Mouse (Mus musculus) erythroblast, adult 5-6 weeks (primary cell): ENCODE results near the gene Fhod1. TPM values are rescaled to one million over a fixed set of nuclear protein-coding genes. Genes with fewer than 3 reads are reported as not detected.
A peak's percentile ranks its signal among the peaks of the same experiment; 100 is the strongest.

Experiments
- ATAC-seq: replicated peaks from 2 replicates; pipeline ENCODE4 v1.8.0; 2016; ENCODE audit warnings: moderate number of reproducible peaks, mild to moderate bottlenecking, moderate TSS enrichment, inconsistent platforms; ENCODE audit not compliant: poor library complexity, low FRiP score, severe bottlenecking
- total RNA-seq, 2 experiments: library from RNA; stranded (forward) in 1 of 2; stranded (reverse) in 1 of 2; fragments of 150-400 nt in 1 of 2; fragments of 200-764, 138-1000 nt in 1 of 2; gene quantifications; 2 replicates each; pipeline versions ENCODE4 v1.2.3 to v1.2.4; 2015 to 2017; ENCODE audit warnings: low replicate concordance in 2 of 2

Fhod1 gene
- 0.19 and 3.8 TPM in 2 replicates for total RNA-seq (2015; ENCODE audit: low replicate concordance)
- 0.56 and 1.0 TPM in 2 replicates for total RNA-seq (2017; ENCODE audit: low replicate concordance)

DNA sequence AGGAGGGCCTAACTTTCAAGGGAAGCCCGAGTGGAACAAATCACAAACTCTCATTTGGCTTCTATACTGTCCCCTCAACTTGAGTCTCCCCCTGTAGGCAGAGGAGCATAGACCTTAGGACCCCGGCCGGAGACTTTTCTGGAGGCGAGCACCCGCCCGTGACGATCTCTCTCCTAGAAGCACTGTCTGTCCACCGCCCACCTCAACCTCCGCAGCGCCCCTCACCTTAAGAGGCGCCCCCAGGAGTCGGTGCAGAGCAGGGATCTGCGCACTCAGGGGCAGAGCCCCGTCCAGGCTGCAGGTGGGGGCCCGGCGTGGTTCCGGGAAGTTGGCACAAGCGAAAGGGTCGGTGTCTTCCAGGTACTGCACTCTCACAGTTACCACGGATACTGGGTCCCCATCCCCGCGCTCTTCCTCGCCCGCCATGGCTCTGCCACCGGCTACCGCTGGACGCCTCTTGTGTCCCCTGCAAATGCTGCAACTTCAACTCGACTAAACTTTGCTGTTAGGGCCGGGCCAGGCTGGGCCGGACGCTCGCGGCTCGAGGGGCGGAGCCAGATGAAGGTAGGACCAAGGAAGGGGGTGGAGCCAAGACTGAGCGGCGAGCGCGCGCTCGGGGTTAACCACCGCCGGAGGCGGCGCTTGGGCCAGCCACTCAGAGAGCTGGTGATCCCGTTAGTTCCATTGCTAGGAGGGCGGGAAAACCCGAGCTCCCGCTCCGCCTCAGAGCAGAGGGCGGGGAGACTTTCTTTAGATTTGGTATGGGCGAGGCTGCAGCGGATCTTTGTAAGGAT is at the start of gene Fhod1:
Gene Fhod1, minus strand, starts transcription at position 526 of the 794 bp plus-strand sequence.
- peak; percentile 95 for ATAC-seq

DNA sequence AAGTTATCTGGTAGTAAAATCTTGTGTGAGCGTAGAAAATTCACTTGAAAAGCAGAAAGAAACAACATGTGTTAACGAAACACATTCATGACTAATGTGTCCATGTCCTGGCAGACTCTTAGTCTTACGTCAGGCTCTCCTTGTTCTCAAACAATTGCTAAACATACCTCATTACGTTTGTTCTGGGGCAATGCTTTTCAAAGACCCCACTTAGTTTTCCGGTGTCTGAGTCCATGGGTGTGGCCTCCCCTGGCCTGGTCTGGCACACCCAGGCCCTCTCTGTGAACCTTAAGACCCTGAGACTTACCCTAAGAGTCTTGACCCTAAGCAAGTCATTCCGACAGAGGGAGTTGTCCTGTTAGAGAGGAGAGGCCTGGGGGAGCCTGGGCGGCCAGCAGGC is 46.2 kb upstream of the Fhod1 start:
- no peak for ATAC-seq

DNA sequence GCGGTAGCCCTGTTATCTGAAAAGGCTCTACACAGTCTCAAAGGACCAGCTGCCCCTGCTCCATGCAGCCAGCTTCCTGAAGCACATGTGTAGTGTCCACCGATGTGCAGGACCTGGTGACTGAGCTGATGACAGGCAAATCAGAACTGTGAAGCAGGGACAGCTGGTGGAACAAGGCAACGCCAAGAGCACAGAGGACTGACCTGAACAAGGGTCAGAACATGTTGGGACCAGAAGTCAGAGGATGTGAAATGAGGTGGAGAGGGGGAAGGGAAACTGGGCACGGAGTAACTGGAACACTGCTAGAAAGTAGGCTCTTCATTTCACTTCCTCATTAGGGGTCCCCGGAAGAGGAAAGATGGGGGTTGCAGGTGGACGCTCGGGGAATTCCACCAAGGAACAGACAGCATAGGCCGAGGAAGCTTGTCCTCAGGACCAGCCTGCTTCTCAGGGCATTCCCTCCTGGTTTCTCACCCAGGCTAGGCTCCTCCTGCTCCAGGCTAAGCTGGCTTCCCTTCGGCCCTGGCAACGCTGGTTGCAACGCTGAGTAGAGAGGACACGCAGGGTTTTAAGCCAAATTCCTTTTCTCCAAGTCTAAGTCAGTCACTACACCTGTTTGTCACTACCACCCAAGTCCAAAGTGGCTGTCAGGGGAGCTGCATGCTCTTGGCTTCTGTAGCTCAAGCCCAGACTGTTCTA is 45.5 kb upstream of the Fhod1 start:
- ATAC-seq, result no peak

DNA sequence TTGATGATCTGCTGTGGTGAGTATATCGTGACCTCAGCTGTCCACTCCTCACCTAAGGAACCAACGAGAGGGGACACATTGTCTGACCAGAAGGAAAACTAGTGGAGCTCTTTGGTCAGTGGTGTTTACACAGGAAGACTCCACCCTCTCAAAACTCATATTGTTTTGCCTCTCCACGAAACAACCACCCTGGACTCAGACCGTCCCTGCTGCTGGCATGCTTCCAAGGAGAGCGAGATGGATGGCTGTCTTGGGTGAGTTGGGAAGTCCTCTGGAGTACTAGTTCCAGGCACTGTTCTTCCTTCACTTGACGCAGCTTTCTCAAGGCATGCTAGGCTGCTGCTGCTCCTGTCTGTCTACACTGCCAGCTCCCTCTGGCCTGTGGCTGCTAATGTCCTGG is 41.3 kb upstream of the Fhod1 start:
- no peak for ATAC-seq

DNA sequence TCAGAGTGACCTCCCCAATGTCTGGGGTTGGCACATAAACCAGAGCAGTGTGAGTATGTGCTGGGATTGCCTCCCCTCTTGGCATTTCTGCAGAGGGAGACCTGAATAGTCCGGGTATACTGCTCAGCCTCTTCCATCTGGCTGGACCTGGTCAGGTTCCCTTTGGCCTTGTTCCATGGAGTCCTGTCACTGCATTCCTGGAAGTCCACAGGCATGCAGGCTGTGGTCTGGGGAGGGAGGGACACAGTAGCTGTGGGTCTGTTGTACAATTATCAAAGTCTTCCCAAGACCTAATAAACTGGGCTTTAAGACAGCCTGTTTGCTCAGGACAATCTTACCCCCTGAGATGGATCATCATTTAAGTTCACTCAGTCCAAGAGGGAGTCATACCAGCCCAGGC is 39.4 kb upstream of the Fhod1 start:
- no peak; the same call in 1 of the 2 replicates for ATAC-seq

DNA sequence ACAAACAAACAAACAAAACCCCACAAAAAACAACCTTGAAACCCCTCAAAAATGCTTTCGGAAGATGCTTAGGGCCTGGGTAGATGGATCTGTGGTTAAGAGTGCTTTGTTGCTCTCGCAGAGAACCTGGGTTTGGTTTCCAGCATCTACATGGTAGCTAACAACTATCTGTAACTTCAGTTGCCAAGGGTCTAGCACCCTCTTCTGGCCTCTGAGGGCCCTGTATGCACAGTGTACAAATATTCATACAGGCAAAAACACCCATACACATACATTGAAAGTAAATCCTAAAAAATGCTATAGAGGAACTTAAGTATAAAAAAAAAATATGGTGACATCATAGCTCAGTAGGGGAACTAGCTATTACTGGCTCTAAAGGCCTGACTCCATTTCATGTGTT is 36.3 kb upstream of the Fhod1 start:
- ATAC-seq, result no peak

DNA sequence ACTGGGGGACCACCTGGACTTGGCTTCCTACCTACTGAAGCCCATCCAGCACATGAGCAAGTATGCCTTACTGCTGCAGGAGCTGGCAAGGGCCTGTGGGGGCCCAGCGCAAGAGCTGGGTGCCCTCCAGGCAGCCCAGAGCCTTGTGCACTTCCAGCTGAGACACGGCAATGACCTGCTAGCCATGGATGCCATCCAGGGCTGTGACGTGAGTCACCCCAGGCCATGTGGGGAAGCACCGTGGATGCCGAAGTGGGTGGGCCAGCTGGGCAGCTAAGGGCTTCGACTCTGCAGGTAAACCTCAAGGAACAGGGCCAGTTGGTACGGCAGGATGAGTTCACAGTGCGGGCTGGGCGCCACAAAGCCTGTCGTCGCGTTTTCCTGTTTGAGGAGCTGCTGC is 32.6 kb upstream of the Fhod1 start:
- no peak for ATAC-seq

DNA sequence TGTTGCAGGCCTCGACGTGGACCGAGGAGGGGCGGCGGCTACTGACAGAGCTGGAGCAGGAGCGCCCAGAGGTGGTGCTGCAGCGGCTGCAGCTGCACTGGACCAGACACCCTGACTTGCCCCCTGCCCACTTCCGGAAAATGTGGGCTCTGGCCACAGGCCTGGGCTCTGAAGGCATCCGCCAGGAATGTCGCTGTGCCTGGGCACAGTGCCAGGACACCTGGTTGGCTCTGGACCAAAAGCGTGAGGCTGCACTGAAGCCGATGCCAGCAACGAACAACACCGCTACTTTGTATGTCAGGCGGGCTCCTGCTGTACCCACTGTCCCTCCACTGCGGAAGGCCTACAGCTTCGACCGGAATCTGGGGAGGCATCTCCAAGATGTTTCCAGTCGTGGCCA is 30.9 kb upstream of the Fhod1 start:
- no peak for ATAC-seq

DNA sequence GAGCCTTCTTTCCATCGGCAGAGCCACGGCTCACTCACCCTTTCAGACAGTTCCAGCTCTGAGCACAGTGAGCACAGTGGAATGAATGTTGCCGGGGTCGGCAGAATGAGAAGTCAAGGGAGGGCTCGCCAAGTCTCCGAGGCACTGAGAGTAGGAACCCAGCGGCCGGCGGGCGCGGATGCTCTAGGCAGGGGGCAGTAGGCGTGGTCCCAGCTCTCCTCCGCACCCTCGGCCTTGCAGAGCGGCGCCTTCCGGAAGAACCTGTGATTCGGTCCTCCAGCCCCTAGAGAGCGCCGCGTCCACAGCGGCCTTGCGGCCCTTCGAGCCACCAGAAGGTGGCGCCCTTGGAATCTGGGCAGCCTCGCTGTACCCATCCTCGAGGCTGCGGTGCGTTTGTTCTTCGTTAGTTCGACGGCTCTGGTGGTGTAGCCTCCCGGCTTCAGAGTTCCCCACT is 26.8 kb upstream of the Fhod1 start:
- ATAC-seq, result peak; percentile 56

DNA sequence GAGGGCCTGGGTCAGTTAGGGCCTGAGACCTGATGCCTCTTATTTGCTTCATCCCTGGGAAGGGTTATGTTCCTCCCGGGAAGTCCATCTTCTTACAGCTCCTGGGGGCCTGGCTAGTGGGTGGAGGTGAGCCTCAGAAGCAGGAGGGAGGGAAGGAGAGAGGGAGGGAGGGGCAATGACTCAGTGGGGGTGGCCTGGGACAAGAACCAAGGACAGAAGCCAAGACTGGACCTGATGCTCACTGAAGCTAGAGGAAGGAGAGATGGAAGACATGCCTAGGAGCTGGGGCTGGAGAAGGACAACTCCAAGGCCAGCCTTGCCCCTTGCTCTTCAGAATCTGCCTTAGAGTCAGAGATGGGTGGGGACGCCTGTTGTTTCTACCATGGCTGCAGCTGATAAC is 25.3 kb upstream of the Fhod1 start, which contains the start of gene Plekhg4:
Gene Plekhg4, plus strand, starts transcription at position 243 of the 400 bp plus-strand sequence.
- ATAC-seq, result no peak

DNA sequence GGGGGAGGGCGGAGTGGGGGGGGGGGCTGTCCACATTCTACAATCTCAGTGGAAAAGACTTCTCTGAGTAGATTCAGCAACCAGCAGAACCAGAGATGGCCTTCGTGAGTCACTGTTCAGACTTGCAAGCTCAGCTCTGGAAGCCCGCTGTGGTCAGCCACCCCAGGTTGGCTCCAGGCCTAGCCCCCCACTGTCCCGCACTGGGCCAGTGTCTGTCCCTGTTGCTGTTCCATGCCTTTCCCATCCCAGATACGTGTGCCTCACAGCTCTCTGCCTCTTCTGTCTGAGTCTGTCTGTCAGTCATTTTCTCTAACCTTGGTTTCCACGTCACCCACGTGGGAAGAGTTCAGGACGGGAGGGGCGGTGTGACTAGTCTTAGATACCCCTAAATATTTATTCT is 24.7 kb upstream of the Fhod1 start:
- no peak for ATAC-seq

DNA sequence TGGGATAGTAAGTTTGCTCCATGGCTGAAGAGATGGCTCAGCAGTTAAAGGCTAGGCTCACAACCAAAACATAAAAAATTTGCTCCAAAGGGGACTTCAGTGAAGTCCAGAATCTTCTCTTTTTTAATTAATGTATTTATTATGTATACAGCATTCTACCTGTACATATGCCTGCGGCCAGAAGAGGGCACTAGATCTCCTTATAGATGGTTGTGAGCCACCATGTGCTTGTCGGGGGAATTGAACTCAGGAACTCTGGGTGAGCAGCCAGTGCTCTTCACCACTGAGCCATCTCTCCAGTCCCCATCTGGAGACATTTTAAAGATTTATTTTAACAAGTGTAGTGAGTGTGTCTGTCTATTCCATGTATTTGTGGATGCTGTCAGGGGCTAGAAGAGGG is 19.4 kb upstream of the Fhod1 start:
- no peak for ATAC-seq

DNA sequence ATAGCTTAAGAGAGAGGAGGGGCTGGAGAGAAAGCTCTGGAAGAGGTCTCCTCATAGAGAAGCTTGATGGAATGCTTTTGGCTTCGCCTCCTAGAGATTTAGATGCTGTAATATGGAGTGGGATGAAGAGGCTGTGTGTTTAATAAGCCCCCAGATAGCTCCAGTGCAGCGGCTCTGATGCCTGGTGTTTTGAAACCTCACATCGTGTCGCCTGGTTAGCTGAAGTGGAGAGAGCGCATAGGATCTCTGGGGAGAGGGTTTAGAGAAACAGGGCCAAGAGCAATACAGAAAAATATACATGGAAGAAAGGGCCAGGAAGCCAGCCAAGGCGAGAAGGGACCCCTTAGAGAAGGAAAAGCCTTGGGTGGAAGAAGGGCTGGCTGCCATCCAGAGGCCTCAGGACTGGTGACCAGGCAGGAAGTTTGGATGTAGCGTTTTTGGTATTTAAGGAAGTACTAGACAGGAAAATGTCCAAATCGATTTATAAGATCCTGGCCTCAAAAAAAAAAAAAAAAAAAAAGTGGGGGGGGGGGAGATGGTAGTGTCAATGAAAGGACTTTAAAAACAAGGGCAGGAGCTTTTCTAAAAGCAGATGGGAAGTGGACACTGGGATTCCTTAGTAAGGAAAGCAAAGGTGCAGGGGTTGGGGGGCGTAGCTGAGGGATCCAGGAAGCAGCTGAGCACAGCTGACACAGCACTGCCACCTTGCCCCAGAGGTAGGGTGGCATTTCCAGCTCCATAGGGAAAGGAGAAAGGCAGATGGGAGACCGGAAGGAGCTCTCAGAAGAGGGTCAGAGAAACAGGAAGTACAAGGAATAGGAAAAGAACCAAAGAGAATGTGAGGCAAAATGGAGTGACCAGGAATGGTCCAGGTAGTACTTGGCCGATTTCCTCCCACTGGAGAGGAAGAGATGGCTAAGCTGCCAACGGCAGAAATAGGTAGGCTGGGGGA is 14.3 kb upstream of the Fhod1 start:
- no peak for ATAC-seq

DNA sequence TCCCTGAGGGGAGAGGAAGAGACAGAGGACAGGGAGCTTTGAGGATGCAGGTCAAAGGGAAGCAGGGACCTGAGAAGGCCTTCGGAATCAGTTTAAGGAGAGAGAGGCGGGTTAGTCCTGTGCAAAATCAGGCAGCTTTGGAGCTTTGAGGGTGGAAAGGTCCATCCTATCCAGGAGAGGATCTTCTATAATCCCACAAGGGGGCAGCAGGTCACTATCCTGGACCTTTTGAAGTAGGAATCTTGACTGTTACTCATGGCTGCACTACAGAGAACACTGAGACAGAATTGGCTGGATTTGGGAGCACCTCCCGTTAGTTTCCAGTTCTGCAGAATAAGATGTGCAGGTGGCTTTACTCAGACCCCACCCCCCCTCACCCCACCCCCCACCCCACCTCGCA is 11.9 kb upstream of the Fhod1 start:
- no peak for ATAC-seq

DNA sequence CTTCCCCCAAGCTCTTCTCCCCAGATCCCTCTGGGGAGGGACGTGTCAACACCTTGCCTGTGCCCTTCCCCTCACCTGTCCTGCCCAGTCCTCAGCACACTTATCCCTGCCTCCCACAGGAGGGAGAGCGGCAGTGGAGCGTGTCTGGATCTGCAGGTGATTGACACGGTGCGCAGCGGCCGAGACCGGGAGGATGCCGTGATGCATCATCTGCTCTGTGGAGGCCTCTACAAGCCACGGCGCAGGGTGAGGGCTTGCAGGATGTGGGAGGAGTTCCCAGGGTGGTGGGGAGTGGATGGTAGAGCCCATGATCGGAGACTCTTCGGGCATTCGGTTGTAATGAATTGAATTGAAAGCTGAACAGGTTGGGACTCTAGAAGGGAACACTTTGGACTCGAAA is 11.5 kb upstream of the Fhod1 start:
- ATAC-seq, result no peak

DNA sequence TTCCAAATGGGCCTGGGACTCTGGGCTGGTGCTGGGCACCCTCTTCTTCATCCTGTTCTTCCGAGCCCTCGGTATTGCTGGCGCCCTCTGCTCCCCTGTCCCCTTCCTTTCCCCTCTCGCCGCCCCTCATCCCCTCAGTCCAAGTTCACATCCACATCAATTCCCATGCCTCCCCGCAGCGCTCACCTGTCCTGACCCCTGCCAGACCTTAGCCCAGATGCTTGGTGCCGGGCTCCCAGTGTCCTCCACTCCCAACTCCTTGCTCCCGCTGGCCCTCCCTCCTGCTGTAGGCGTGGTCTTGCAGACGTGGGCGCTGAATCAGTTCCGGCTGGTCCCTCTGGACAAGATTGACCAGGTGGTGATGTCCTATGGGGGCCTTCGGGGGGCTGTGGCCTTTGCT is 8.9 kb upstream of the Fhod1 start:
- ATAC-seq, result no peak

DNA sequence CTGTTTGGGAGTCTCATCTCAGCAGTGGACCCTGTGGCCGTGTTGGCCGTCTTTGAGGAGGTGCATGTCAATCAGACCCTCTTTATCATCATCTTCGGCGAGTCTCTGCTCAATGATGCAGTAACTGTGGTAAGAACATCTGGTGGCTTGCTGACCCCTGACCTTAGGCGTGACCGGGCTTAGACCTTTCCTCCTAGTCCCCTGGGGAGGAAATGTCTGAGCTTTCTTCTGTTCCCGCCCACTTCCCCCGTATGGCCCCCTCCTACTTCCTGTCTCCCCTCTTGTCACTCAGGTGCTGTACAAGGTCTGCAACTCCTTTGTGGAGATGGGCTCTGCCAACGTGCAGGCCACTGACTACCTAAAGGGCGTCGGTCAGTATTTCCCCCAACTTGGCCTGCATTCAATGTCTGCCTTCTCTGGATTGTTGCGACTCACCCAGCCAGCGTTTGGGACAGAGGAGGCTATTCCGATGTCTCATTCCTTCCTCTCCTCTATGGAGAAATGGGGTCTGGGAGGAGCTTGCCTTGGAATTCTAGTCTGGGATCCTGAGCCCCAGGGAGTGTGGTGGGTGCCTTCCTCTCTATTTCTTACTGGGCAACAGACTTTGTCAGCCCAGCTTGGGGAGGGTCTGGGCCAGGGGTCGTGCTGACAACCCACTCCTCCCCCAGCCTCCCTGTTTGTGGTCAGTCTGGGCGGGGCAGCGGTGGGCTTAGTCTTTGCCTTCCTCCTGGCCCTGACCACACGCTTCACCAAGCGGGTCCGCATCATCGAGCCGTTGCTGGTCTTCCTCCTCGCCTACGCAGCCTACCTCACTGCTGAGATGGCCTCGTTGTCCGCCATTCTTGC is 7.6 kb upstream of the Fhod1 start:
- no peak for ATAC-seq

DNA sequence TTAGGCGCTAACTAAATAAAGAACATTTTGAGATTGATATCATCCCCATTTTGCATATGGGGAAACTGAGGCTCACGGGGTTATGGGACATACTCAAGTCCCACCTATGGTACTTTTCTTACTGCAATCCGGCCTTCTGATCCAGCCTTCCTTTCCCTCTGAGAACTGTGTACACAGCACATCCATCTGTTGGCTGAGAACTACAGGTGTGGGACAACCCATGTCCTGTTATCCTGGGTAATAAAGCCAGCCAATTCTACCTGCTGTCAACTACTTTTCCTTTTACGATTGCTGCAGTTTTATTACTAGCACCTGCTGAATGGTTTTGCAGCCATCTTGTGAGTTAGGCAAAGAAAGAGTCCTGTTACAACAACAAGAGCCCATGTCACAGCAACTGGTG is 6.8 kb upstream of the Fhod1 start:
- ATAC-seq, result no peak

DNA sequence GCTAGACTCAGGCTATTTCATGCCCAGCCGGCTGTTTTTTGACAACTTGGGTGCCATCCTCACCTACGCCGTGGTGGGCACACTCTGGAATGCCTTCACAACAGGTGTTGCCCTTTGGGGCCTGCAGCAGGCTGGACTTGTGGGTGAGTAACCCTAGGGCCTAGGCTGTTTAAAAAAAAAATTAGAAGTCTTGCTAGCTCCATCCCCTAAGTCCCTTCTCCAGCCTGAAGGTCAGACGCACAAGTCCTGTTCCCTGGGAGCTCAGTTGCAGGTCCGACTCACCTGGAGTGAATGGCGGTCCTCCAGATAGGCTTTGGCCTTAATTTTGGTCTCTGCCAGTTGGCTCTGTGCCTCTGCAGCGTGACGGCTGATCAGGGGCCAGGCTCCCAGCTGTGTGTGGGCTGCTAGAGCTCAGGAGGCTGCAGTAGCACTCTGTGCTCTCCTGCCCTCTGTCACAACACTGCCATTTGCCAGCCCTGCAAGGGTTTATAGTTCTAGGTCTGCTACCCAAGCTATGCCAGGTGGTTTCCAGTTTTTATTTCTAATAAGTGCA is 5.9 kb upstream of the Fhod1 start:
- ATAC-seq, result no peak
